Mouse (Mus musculus) mesoderm, embryonic 11.5 days (tissue): ENCODE data around the gene Stard13.

Experiments
- DNase-seq: peaks from one replicate; pipeline ENCODE4 v3.0.0-alpha.2; 2012; ENCODE audit warnings: low read depth, low spot score

Gene Stard13

DNA sequence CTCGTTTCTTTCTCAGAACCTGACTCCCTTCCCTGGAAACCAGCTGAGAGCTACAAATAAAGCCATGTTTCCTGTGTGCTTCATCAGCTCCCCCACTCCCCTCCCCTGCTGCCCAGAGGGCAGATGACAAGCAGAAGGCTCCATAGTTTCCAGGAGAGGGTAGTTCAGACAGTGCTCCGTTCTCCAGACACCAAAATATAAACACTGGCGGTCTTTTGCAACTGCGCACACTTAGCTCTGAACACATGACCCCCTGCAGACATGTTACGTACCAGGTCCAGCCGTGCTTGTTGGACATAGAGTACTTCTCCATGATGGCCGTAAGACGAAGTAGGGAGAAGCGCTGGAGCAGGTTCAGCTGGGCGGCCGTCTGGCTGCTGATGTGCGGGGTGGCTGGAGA lies 173.2 kb downstream of the Stard13 start:
- peak; percentile 37 for DNase-seq

DNA sequence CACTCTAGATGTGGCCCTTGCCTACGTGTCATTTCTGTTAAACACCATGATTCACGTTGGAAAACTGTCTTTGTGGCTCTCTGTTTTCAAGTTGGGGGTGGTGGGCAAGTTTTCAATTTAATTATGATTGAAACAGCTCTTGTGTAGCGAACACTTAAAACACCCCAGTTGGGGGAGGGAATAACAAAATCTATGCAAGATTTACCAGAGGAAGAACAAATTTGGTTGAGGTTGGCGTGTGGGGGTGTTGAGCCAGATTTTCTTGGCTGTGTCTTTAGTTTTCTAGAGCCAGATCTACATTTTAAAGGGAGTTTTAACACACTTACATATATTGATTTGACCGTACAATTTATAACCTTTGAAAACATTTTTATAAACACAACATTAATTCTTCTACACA lies 173.9 kb downstream of the Stard13 start:
- no peak for DNase-seq

DNA sequence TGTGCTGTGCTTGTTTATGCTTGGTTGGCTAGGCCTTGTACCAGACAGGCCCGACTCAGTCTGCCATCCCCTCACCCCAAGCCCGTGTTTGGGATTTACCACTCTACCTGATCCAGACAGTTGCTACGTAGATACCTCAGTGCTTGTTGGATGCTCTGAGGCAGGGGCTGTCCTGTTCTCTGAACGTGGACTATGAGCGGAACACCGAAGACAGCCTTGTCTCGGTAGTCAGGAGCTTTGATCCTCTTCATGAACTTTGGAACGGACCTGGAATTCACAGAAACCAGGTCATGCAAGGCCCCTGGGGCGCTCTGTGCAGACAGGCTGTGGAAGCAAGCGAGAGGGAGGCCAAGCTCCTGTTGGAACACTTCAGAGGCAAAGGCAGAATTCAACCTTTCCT lies 174.3 kb downstream of the Stard13 start:
- no peak for DNase-seq

- no peak for DNase-seq
These were observed 175.9 kb downstream of the Stard13 start for GRCm38 (mm10) chr5:151057716-151058115.

GRCm38 (mm10) chr5:151056920-151057294 lies 176.7 kb downstream of the Stard13 start:
- peak; percentile 24 for DNase-seq

DNA sequence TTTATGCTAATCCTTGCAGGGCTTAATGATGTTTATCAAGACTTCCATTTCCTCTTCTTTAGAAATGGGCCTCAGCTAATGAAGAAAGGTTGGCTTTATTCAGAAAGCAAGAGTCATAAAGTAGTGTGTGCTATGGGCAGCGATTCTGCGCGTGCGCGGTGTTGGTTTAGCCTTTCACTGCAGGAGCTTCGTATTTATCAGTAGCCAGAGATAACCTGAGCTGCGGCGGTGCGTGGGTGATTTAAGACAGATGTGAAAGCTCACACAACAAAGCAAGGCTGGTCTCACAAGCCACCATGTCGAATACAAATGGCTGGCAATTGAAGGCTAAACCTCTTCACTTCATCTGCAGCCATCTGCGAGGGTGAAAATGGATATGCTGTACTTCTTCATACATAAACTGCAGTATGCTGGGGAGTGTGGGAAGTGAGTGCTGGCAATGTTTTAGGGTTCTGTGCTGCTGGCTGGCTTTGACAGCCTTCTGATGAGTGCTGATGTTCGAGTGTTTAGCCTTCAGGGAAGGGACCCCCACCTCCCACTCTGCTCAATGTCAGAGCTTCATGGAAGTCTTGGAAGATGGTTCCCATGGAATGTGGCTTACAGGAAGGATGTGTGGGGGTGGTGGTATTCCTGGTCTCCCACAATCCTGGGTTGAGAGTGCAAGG lies 177.2 kb downstream of the Stard13 start:
- DNase-seq = peak; percentile 25

GRCm38 (mm10) chr5:151055426-151056090 lies 178.1 kb downstream of the Stard13 start:
- no peak for DNase-seq

DNA sequence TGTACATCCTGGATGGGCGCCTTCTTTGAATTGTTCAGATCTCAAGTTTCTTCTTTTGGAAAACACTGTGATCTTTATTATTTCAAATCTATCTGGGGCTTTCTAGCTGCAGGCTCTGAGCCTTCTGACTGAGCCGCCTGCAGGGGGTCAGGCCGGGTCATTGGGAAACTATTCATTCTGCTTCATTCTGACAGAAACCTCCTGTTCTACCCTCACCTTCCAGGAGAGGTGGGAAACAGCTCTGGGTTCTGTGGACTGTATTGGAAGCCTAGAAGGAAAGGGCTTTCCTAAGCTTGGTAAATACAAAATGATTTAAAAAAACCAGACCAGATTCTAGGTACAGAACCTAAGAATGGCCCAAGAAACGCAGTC lies 178.9 kb downstream of the Stard13 start:
- DNase-seq = no peak

- peak; percentile 57 for DNase-seq
These were observed 179.4 kb downstream of the Stard13 start for GRCm38 (mm10) chr5:151054100-151054742.

DNA sequence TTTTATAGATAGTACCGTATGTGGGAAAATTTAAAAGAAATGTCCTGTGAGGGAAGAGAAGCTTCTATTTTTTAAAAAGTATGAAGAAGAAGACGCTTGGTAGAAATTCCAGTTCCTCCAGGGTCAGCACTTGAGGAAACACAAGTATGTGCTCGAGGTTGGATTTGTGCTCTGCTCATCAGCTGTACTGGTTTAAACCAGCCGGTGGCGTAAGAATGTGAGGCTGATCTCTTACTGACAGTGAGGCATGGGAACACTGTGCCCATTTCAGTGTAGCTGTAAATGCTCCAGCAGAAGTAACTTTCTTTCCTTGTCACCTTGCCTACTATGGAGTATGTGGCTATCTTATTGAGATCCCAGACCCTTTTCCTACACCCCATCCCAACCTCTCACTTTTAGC lies 180.4 kb downstream of the Stard13 start:
- no peak for DNase-seq

GRCm38 (mm10) chr5:151052331-151052730 lies 181.3 kb downstream of the Stard13 start:
- DNase-seq = no peak

- DNase-seq = no peak
These were observed 186.1 kb downstream of the Stard13 start for GRCm38 (mm10) chr5:151047488-151047887.

- DNase-seq = peak; percentile 51
These were observed 186.7 kb downstream of the Stard13 start for GRCm38 (mm10) chr5:151046917-151047316.

DNA sequence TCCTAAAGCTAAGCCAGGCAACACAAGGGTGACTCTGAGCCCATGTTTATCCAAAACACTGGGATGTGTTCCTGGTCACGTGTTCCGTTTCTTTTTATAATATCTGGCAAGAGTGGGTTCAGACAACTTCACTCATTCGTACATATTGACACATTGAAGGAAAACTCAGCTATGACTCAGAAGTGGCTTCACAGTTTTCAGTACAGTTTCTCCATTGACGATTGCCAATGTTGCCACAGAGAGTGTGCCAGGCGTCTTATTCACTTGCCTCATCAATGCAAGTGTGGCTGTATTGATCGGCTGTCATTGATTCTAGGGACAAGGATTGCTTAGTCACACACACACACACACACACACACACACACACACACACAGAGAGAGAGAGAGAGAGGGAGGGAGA lies 187.5 kb downstream of the Stard13 start:
- DNase-seq = no peak

DNA sequence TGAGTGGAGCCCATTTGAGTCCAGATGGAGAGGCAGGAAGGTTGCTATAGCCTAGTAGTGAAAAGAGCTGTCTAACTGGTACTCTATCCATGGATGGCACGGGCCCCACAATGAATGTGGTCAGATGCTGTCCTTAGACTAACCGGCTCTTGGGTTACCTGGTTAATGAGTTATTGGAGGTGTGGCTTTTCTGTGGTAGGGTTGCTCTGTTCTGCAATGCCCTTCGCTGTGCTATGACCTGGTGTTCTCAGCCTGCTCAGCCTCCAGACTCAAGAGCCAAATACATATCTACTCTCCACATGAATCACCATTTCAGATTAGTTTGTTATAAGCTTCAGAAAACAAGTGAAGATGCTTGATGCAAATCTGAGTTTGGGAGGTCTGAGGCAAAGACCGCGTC lies 190.7 kb downstream of the Stard13 start:
- no peak for DNase-seq

GRCm38 (mm10) chr5:151037871-151038270 lies 195.8 kb downstream of the Stard13 start:
- DNase-seq = no peak

- no peak for DNase-seq
These were observed 198.7 kb downstream of the Stard13 start for GRCm38 (mm10) chr5:151034715-151035512.

DNA sequence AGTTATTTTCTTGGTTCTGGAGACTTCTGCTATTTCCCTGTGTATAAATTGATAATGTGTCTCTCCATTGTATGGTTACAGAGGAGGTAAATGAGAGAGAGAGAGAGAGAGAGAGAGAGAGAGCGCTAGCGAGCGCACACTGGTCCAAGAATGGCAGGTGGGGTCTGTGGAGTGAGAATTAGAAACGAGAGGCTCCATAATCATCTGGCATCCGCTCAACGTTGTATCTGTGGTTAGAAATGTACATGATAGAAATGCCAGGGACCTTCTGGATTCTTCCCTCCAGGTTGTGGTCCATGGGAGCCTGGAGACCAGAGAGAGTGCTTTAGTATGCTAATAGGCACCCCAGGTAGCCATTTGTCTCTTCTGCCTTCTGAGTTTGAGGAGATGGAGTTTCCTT lies 204.7 kb downstream of the Stard13 start:
- no peak for DNase-seq

DNA sequence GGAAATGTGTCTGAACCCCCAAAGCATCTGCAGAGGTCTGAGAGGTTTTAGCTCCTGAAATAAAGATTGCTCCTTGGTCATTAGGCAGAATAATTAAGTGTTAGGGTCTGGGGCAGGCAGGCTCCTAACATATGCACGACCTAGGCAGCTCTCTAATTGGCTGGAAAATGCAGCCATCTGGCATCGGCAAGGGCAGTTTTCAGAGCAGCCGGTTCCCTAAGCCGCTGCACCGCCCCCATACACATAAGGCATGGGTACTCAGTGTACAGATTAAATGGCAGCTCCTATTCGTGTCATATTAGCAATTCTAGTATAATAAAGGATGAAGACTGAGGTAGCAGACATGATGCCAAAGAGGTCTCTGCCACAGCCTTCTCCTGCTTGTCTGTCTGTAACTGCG lies 206.5 kb downstream of the Stard13 start:
- no peak for DNase-seq

DNA sequence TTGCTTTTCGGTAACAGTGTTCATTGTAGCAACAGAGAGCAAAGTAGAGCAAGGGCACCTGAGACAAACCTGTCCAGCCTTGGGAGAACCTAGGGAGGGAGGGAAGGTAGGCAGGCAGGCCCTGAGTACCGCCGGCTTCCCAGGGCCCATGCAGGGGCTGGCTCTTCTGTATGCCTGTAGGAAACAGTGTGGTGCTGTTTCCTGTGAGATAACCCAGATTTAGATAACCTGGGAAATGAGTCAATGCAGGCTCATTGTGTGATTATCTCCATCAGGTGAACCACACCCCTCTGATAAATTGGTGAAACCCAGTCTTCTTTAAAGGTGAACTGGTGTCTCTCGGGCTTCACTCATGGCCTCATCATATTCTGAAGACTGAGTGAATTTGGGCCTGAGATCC lies 207.6 kb downstream of the Stard13 start:
- no peak for DNase-seq

- no peak for DNase-seq
These were observed 209.2 kb downstream of the Stard13 start for GRCm38 (mm10) chr5:151024483-151024882.

- DNase-seq = peak; percentile 60
These were observed 210.2 kb downstream of the Stard13 start for GRCm38 (mm10) chr5:151023461-151023860.
